Mouse (Mus musculus): ENCODE data around the gene Sp4. TPM values are rescaled to one million over a fixed set of nuclear protein-coding genes. Genes with fewer than 3 reads are reported as not detected.

Gene Sp4
- polyA plus RNA-seq (2017; shearing (Covaris generic)) = 22.5 TPM

DNA sequence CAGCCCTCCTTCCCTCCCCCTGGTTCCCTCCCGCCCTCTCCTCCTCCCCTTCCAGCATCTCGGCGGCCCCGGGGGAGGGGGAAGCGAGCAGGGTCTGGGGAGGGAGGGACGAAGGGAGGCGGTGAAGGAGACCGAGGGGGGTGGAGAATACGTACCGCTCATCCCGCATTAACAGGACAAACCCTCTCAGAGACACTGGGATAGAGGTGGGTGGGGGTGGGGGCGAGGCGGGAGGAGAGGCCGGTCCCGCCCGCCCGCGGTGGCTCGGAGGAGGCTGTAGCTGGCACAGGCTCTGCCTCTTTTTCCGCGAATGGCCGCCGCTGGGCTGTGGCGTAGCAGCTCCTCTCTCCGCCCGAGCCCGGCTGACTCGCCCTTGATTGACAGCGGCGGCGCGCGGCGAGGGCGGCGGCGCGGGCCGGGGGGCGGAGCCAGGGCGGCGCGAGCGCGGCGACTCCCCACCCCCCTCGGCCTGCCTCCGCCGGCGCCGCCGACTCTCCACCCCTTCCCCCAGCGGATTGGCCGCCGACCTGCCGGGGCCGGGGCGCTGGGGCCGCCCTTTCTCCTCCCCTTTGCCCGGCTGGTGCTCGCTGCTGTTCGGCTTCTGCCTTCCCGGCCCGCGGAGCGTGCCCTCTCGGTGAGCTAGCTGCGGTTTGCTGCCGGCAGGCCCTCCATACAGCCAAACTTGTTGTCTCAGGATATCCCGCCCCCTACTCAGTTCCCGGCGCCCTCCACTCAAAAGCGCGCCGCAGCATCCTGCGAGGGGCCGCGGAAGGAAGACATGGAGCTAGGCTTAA is at the start of gene Sp4:
TSS of gene Sp4 (minus strand) at position 369 of the 794 bp plus-strand sequence.

DNA sequence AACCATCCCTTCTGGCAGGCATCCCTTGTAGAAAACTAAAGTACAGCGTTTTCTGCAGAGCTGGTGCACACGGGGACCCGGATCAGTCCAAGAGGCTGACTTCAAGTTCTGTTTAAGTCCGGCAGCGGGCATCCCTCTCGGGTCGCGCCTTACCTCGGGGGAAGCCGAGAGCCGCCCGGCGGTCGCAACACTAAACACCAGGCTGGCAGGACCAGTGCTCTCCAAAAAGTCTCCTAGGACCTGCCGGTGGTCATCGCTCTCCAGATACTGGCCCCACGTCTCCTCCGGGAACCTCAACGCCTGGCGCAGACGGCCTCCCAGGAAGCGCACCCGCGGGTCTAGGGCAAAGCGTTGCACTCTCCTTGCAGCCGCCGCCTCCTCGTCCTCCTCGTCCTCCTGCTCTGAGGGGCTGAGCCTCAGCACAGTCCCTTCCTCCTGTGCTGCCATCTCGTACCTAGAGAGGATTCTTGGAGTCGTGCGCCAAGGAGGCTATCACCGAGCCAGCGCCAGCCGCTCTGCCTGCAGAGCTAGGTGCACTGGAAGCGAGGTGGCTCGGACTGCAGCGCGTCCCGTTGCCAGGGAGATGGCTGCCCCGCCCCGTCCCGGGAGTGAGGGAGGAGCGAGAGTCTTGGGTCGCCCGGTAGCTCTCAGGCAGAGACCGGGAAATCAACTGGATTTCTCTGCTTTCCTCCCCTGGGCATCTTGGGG is 102.7 kb downstream of the Sp4 start, which contains the start of gene Dnah11:
TSS of gene Dnah11 (minus strand) at position 658 of the 708 bp plus-strand sequence.

Other genes with a start within 250 kb of the Sp4 start
- 0.55 TPM for gene Dnah11, start 102.4 kb downstream of the Sp4 start, polyA plus RNA-seq (2017; shearing (Covaris generic))

Data from activated CD4-positive, CD25-positive, alpha-beta regulatory T cell, adult 9 weeks (primary cell).